Mouse (Mus musculus) macrophage (primary cell): ENCODE data around the gene Tob1. TPM values are rescaled to one million over a fixed set of nuclear protein-coding genes. Genes with fewer than 3 reads are reported as not detected.

Source experiments
- H3K27ac ChIP-seq: fragments of 350-480 bp; formaldehyde crosslinking; 2 replicates; pipeline ENCODE4 v1.9.0; 2021
- H3K36me3 ChIP-seq: fragments of 350-480 bp; formaldehyde crosslinking; 2 replicates; pipeline ENCODE4 v1.9.0; 2021; ENCODE audit errors: inconsistent target
- H3K4me3 ChIP-seq: fragments of 350-480 bp; formaldehyde crosslinking; 2 replicates; pipeline ENCODE4 v1.9.0; 2021; ENCODE audit errors: inconsistent target
- H3K79me2 ChIP-seq: fragments of 350-480 bp; formaldehyde crosslinking; 2 replicates; pipeline ENCODE4 v1.9.0; 2021; ENCODE audit errors: inconsistent target
- WGBS: methylation state at CpG from one replicate; pipeline ENCODE4 v1.1.7; 2026; ENCODE audit warnings: inconsistent platforms; ENCODE audit not compliant: missing documents; 5-methylcytosine and 5-hydroxymethylcytosine counted together
- polyA plus RNA-seq: library from polyadenylated mRNA; stranded (reverse); fragments of 250-400 nt; gene quantifications from 3 replicates; pipeline ENCODE4 v1.2.4, GENCODE M21; 2018; ENCODE audit warnings: inconsistent platforms

Gene Tob1
- polyA plus RNA-seq, 1 experiment from 2014 or later, result 11.5 TPM

DNA sequence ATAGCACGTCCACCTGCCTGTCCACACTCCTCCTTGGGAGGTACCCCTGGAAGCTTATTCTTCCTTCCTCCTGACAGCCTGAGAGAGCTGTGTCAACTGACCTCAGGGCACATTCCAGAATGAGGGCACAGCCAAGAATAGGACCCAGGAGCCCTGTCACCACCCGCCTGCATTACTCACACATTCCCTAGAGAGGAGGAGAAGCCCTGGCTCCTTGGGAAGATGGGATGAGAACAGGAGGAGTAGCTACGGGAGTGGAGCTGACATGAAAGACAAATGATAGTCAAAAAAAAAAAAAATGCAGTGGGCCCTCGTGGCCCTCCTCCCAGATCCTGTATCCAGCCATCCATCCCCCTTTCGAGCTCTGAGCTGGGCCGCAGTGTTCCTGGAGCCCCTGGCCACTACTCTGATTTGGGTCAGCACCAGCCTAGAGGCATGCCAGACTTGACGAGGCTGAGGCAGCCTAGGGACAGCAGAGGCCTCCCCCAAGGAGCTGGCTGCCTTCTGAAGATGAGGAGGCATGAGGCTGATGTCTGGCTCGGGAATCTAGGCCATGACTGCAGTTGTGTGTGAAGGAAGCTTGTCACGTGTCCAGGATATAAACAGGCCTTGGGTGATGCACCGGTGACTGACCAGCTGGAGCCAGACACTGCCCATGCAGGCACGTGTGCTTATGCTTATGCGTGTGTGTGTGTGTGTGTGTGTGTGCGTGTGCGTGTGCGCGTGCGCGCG, 20.7 kb downstream of the Tob1 start:
- no peaks in the 10 kb centered on the region for H3K79me2 ChIP-seq
- 87% methylated on average over 17 of the region's 19 CpGs for WGBS
- H3K4me3 ChIP-seq, result no peak overlapping the region
- H3K36me3 ChIP-seq, result no peaks in the 10 kb centered on the region
- no peak overlapping the region for H3K27ac ChIP-seq

DNA sequence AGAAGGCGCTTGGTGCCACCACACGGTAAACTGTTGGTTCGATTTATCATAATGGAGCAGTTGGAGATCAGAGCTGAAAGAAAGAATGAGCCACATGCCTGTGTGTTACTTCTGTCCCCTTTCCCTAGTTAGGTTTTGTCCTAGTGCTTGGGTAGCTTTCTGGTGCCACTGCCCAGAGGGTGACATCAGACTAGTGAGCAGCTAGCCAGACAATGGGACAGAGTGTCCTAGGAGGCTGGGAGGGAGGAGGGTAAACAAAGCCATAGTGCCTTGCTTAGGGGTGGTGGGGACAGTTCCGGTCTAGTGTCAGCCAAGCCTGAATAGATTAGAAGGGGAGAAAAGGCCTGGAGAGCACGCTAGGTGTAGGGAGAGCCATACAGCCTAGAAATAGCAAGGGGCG, 22.2 kb downstream of the Tob1 start:
- H3K27ac ChIP-seq, result no peak overlapping the region

DNA sequence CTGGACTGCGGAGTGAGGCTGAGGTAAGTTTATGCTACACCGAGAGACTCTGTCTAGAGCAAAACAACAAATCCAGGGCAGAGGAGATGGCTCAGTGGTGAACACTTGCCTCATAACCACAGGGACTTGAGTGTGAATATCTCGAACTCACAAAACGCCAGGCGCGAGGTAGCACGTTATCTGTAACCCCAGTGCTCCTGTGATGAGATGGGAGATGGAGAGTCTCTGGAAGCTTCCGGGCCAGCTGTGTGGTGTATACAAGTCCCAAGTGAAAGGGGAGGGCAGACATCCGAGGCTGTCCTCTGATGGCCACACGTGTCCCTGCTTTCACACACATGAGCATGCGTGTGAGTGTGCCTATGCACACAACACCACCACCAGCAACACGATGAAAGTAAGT, 23.1 kb downstream of the Tob1 start:
- H3K27ac ChIP-seq, result no peak overlapping the region
- 88% methylated on average over 12 of the region's 12 CpGs for WGBS
- no peak overlapping the region for H3K4me3 ChIP-seq
- H3K79me2 ChIP-seq, result no peaks in the 10 kb centered on the region
- H3K36me3 ChIP-seq, result no peaks in the 10 kb centered on the region

More for the DNA sequence above, 22.2 kb downstream of the Tob1 start:
- WGBS, result 89% methylated on average over 6 of the region's 6 CpGs
- no peaks in the 10 kb centered on the region for H3K36me3 ChIP-seq
- no peaks in the 10 kb centered on the region for H3K79me2 ChIP-seq
- no peak overlapping the region for H3K4me3 ChIP-seq

DNA sequence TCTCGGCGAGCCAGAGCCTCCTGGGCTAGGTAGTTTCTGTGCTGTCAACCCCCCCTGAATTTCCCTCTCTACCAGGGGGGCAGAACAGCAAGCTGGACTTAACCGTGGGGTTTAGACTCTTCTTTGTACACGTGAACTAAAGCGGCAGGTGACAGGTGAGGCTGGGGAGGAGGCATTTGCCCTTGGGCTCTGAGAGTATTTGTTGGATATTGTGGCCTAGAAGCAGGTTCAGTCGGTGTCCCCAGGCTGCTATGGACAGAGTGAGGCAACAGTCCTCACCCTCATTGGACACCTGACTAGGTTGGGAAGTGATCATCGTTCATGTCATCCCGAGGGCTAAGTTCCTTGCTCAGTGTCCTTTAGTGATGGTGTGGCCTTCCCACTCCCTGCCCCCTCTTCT, 23.6 kb downstream of the Tob1 start:
- Histone ChIP-seq H3K36me3 (no peaks in the 10 kb centered on the region), H3K4me3 (no peak overlapping the region), H3K27ac (no peak overlapping the region), H3K79me2 (no peaks in the 10 kb centered on the region)
- 93% methylated on average over 8 of the region's 8 CpGs for WGBS

DNA sequence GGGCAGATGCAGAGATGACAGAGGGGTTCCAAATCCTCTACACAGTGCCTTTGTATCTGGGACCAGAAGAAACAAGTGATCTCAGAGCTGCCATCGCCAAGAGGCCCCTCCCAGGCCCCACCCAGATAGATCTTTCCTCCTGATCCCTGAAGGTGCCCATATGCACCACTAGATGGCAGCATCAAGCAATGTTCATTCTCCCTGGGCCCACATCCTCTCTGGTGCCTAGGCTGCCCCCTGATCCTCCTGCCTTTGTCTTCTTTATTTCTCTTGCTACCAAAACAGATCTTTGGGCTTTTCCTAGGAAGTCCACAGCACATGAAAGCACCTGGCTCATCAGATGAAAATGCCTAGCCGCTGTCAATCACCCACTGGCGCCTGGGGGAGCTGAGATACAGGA, 24.8 kb downstream of the Tob1 start:
- H3K4me3 ChIP-seq, result no peak overlapping the region
- no peaks in the 10 kb centered on the region for H3K36me3 ChIP-seq
- WGBS, result 69% methylated on average over 2 of the region's 3 CpGs
- no peak overlapping the region for H3K27ac ChIP-seq
- H3K79me2 ChIP-seq, result no peaks in the 10 kb centered on the region

DNA sequence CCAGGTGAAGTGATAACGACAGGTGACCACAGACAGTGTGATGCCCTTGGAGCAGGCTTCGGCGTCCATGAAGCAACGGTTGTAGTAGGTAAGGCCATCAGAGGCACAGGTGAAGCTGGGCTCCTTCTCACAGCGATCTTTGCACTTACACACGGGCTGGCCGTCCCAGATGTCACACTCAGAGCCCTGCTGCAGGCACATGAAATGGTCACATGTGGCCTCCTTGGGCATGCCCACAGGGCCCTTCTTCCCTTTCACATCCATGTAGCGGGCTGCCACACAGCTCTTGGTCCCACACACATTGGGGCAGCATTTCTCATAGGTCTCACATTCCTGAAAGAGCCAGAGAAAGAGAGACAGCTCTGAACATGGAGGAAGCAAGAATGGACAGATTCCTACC, 27.5 kb downstream of the Tob1 start:
- no peak overlapping the region for H3K27ac ChIP-seq
- no peaks in the 10 kb centered on the region for H3K79me2 ChIP-seq
- WGBS, result 90% methylated on average over 8 of the region's 8 CpGs
- H3K4me3 ChIP-seq, result no peak overlapping the region
- H3K36me3 ChIP-seq, result no peaks in the 10 kb centered on the region

DNA sequence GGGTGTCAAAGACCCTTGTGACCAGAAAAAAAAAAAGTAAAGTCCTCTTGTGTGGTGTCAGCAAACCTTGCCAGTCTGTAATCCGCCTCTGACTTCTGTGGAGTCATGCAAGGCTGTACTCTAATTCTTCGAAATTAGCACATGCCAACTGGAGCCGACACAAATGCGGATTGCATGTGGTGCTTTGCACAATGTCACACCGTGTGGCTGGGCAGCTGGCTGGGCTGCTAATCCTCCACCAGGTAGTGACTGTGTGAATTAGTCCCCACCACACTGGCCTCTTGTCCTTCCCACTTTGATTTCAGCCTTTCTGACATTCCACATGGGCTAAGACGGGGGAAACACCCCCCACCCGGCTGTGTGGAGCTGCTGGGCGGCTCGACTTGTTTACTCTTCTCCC, 28.5 kb downstream of the Tob1 start:
- H3K36me3 ChIP-seq, result no peaks in the 10 kb centered on the region
- WGBS, result 89% methylated on average over 9 of the region's 9 CpGs
- no peaks in the 10 kb centered on the region for H3K79me2 ChIP-seq
- no peak overlapping the region for H3K27ac ChIP-seq
- H3K4me3 ChIP-seq, result no peak overlapping the region

DNA sequence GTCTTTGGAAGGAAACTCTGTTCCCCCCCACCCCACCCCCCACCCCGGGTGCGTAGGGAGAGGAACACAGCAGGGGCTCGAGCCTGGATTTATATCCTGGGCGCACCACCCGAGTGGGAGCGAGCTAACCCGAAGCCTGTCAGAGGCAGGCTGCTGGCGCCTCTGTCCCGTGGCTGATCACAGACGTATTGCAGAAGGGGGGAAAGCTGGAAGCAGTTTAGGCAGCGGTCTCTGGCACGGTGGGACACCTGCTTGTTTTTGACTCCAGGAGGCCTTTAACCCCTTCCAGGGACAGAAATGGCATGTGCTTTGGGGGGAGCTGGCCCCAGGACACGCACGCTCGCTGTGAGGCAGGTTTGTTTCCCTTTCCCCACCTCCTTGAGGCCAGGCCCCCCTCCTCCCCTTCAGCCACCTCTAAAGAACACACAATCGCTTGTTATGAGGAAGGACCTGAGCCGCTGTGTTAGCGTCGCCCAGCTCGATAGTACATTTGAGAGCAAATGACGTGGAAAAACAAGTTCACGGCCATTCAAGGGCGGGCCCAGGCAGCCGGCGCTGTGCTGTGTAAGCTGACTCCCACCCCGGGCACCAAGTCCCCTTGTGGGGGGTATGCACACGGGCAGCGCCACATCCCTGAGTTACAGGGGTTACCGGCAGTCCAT, 31.6 kb downstream of the Tob1 start:
- WGBS, result 27% methylated on average over 28 of the region's 29 CpGs
- no peaks in the 10 kb centered on the region for H3K36me3 ChIP-seq

DNA sequence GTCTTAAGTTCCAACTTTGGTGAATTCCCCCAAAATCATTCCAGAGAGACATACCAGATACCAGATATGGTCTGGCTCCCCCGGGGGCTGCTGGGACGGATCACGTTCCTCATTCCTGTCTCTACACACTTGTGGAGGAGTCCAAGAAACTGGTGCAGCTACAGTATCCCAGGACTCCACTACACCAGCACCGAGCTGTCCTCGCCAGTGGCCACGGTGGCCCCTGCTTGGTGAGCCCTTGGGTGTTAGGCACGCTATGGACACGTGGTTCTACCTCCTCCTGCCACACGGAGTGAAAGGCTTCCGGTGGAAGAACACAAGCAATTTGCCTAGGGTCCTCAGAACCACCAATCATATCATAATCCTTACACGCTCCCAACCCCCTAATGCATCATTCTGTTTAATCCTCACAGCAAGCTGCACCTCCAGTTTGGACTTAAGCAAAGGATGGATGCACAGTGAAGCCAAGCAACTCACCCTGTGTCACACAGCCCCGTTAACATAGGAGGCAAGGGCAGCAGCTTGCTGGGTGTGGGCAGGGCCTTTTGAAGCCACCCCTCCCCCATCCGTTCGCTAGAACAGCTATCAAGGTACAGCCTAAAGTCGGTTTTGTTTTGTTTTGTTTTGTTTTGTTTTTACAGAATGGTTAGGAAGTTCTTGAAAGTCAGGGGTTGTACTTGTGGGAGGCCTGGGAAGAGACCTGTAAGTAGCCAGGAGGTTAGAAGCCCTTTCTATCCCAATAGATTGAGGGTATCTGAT, 32.3 kb downstream of the Tob1 start:
- no peak overlapping the region for H3K27ac ChIP-seq
- WGBS, result 60% methylated on average over 15 of the region's 15 CpGs

More for the DNA sequence above, 31.6 kb downstream of the Tob1 start:
- Histone ChIP-seq H3K79me2 (no peaks in the 10 kb centered on the region), H3K27ac (no peak overlapping the region), H3K4me3 (no peak overlapping the region)

DNA sequence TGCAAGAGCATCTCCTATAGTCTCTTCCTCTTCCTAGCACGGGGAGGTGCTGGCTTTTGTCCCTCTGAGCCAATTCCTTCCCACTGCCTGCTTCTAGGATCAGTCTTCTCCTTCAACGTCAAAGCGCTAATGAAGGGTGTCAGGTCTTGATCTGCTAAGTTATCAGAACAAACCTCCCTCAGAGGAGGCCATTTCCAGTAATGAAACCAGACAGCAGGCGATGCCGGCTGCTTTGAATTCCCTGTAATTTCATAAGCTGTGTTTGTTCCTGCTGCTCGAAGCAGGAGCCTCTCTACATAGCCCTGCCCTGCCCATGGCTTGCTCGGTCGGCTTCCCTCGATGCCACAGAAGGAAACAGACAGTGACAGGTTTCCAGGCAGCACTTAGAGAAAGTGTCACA, 33.1 kb downstream of the Tob1 start:
- Histone ChIP-seq H3K36me3 (no peaks in the 10 kb centered on the region), H3K4me3 (no peak overlapping the region), H3K27ac (no peak overlapping the region), H3K79me2 (no peaks in the 10 kb centered on the region)
- whole genome bisulfite sequencing, result 82% methylated on average over 9 of the region's 9 CpGs

More for the DNA sequence above, 32.3 kb downstream of the Tob1 start:
- no peaks in the 10 kb centered on the region for H3K79me2 ChIP-seq
- no peaks in the 10 kb centered on the region for H3K36me3 ChIP-seq
- no peak overlapping the region for H3K4me3 ChIP-seq

DNA sequence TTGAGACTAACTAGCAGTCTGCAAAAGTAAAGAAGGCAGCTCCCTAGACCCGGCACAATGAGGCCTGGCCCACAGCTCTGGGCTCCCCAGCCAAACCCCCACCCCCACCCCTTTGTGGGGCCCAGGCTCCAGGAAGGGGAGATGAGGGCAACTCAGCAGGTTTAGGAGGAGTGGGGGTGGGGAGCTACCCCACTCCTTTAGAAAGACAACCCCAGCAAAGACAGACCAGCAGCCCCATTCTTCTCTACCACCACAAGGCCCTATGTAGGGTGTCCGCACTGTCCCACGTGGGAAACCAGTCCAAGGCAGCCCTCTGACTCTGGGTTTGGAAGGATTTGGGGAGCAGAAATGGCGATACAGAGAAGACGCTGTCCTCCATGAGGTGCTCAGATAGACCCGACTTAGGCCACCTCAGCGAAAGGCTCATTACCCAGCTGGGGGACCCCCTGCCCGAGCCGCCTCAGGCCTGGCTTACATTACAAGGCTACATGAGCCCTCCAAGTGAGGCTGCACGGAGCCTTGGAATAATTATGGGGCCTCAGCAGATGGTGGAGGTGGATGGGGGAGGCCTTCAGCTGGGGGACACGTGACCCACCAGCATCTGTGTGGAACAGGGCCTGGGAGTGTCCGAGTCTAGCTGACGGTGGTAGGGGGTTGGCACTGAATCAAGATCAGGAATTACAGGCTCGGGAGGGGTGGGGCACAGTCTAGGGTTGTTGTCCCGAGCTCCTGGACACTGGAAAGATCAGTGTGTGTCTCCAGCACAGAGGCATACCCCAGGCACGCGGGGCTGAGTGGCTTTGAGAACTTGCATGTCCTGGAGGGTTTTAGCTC, 34.9 kb downstream of the Tob1 start, which contains the start of gene Wfikkn2:
Wfikkn2 (minus strand) TSS at position 51 of the 834 bp plus-strand sequence.
- Histone ChIP-seq H3K4me3 (no peak within 1 kb of the TSS), H3K36me3 (no peaks in the 10 kb centered on the region), H3K79me2 (no peaks in the 10 kb centered on the region), H3K27ac (no peak within 1 kb of the TSS)
- WGBS, result 94% methylated on average over 16 of the region's 17 CpGs

DNA sequence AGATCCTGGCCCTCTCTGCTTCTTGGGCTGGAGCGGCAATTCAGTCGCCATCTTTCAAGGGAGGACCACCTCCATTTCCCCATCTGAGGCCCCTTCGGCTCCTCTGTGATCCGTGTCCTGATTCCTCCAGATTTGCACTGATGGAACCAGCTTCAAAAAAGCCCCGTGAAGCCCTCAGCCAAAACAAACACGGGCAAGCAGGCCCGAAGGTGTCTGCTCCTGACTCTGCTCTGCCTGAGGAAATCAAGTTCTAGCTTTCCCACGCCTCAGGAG, 35.5 kb downstream of the Tob1 start:
- Histone ChIP-seq H3K27ac (no peak overlapping the region), H3K79me2 (no peaks in the 10 kb centered on the region), H3K36me3 (no peaks in the 10 kb centered on the region), H3K4me3 (no peak overlapping the region)
- WGBS, result 94% methylated on average over 8 of the region's 8 CpGs

DNA sequence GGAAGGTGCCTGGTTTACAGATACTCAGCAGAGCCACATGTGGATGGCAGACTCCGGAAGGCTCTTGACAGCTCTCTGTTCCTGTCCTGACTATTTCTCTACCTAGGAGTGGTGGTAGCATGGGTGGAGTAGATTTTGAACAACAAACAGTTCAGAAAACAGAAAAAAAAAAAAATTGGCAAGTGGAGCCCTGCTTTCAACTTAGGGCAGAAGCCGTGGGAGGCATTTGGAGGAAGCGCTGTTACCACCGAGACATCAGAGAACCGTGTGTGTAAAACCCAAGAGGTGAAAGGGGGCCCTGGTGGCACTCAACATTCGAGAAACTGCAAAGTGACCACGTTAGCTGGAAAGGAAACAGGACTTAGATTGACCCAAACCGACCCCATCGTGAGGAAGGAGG, 41.9 kb downstream of the Tob1 start:
- 53% methylated on average over 9 of the region's 9 CpGs for WGBS
- H3K79me2 ChIP-seq, result no peaks in the 10 kb centered on the region

DNA sequence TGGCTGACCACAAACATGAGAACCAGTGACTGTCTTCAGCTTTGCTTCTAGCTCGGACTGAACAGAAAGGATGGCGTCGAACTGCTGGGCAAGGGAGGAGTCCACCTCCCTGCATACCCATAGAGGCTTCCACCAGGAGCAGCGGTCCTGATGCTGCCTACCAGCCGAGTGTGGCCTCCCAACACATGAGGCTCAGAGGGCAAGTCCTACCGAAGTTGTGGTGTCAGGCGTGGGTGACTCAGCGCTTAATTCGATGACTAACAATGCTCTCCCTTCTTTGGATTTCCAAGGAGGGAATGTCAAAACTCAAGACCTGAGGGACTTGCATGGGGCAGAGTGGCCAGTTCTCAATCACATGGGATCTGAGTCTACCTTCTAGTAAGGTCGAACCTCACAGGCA, 42.4 kb downstream of the Tob1 start:
- 48% methylated on average over 10 of the region's 10 CpGs for WGBS
- Histone ChIP-seq H3K79me2 (no peaks in the 10 kb centered on the region), H3K27ac (no peak overlapping the region), H3K36me3 (no peaks in the 10 kb centered on the region), H3K4me3 (no peak overlapping the region)

More for the DNA sequence above, 41.9 kb downstream of the Tob1 start:
- H3K36me3 ChIP-seq, result no peaks in the 10 kb centered on the region
- H3K27ac ChIP-seq, result no peak overlapping the region
- no peak overlapping the region for H3K4me3 ChIP-seq
